Mouse (Mus musculus) heart, adult 2 months (tissue): ENCODE results near the gene Slamf6.

ENCODE experiments used
- CTCF ChIP-seq: fragments of 200-600 bp; IDR thresholded peaks from 2 replicates; pipeline ENCODE4 v1.8.1; 2022; ENCODE audit warnings: antibody characterized with exemption, mild to moderate bottlenecking, moderate library complexity
- EP300 ChIP-seq: fragments of 200-500 bp; IDR thresholded peaks from 2 replicates; pipeline ENCODE4 v1.6.1; 2011; ENCODE audit warnings: low read depth, low read length, control low read depth; ENCODE audit not compliant: insufficient read depth
- POLR2A ChIP-seq: fragments of 200-500 bp; IDR thresholded peaks from 2 replicates; pipeline ENCODE4 v1.6.1; 2011; ENCODE audit warnings: mild to moderate bottlenecking, low read depth, low read length, control low read depth; ENCODE audit not compliant: insufficient read depth

GRCm38 (mm10) chr1:172000641-172001040, 83.3 kb downstream of the Slamf6 start:
- TF ChIP-seq CTCF (peak; percentile 71), POLR2A (no peak), EP300 (no peak)
